Mouse (Mus musculus) regulatory T cell (primary cell): Measurements from ENCODE around the gene Gm17190.
"Not testable (repeated sequence)": the region's sequence is repeated elsewhere in the genome, so short reads cannot be mapped to it uniquely, and the experiment has no call there.

Experiments
- in situ Hi-C: fragments of 300-600 bp; cut with MboI, MseI; formaldehyde crosslinking; loops from one replicate; pipeline ENCODE4 v1.15.1; 2025; ENCODE audit warnings: high pct_unique_total_duplicates

Gm17190 gene

GRCm38 (mm10) chr13:96081754-96082153 is at the start of gene Gm17190:
Gene Gm17190, plus strand, starts transcription at chr13:96082054.
- in situ Hi-C loops: not testable (repeated sequence)

- in situ Hi-C loops: loop anchor here (10.0 to 25.0 kb wide), 3 partner anchors 348 to 1395 kb away; partner anchors contain the start of gene Poc5
Measured at GRCm38 (mm10) chr13:96039536-96039935, 42.3 kb upstream of the Gm17190 start.

- in situ Hi-C loops: loop anchor here (25.0 kb wide), 1 partner anchor 347 kb away; the partner anchor contains the start of gene Poc5
Measured at GRCm38 (mm10) chr13:96040275-96041042, 41.4 kb upstream of the Gm17190 start.

GRCm38 (mm10) chr13:96045396-96045795 is 36.5 kb upstream of the Gm17190 start:
- in situ Hi-C loops: loop anchor here (25.0 kb wide), 1 partner anchor 342 kb away; the partner anchor contains the start of gene Poc5

- in situ Hi-C loops: no loop called here
Measured at GRCm38 (mm10) chr13:96052755-96053154, 29.1 kb upstream of the Gm17190 start.

- in situ Hi-C loops: no loop called here
Measured at GRCm38 (mm10) chr13:96073555-96073954, 8.3 kb upstream of the Gm17190 start.

- in situ Hi-C loops: not testable (repeated sequence)
Measured at GRCm38 (mm10) chr13:96081276-96081675, 578 bp upstream of the Gm17190 start, which contains the start of gene Gm20075. Gene Gm20075, minus strand, starts transcription at chr13:96081376.

- in situ Hi-C loops: no loop called here
Measured at GRCm38 (mm10) chr13:96085581-96086302, 3.9 kb downstream of the Gm17190 start.

GRCm38 (mm10) chr13:96090929-96091328 is 9.1 kb downstream of the Gm17190 start:
- in situ Hi-C loops: no loop called here

GRCm38 (mm10) chr13:96106367-96106766 is 24.5 kb downstream of the Gm17190 start:
- in situ Hi-C loops: no loop called here

- in situ Hi-C loops: no loop called here
Measured at GRCm38 (mm10) chr13:96110767-96111166, 28.9 kb downstream of the Gm17190 start.

- in situ Hi-C loops: no loop called here
Measured at GRCm38 (mm10) chr13:96112711-96113110, 30.9 kb downstream of the Gm17190 start.

GRCm38 (mm10) chr13:96125011-96125410 is 43.2 kb downstream of the Gm17190 start:
- in situ Hi-C loops: no loop called here

GRCm38 (mm10) chr13:96126669-96127068 is 44.8 kb downstream of the Gm17190 start:
- in situ Hi-C loops: no loop called here

- in situ Hi-C loops: no loop called here
Measured at GRCm38 (mm10) chr13:96129081-96129480, 47.2 kb downstream of the Gm17190 start.

- in situ Hi-C loops: no loop called here
Measured at GRCm38 (mm10) chr13:96131050-96131449, 49.2 kb downstream of the Gm17190 start.

GRCm38 (mm10) chr13:96131911-96132310 is 50.1 kb downstream of the Gm17190 start:
- in situ Hi-C loops: no loop called here

- in situ Hi-C loops: no loop called here
Measured at GRCm38 (mm10) chr13:96132401-96132816, 50.6 kb downstream of the Gm17190 start, which contains the start of gene Sv2c. Gene Sv2c, minus strand, starts transcription at chr13:96132577.
